Mouse (Mus musculus): Measurements from ENCODE around the gene Clasp1.

- TF ChIP-seq CTCF (IDR thresholded peaks at IDR 0.05; ENCODE audit: borderline replicate concordance, insufficient read depth, low read length), result no peak
- TF ChIP-seq POLR2A (IDR thresholded peaks at IDR 0.05; ENCODE audit: low read depth, low read length), result no peak
These were observed 69.4 kb downstream of the Clasp1 start for GRCm38 (mm10) chr1:118458279-118458678.
